Mouse (Mus musculus) thymus, adult 2 months (tissue): ENCODE results near the gene 1700029P11Rik. TPM values are rescaled to one million over a fixed set of nuclear protein-coding genes. Genes with fewer than 3 reads are reported as not detected.
A peak's percentile ranks its signal among the peaks of the same experiment; 100 is the strongest.

Experiments
- DNase-seq: peaks from one replicate; pipeline ENCODE4 v3.0.0; 2021
- H3K27ac ChIP-seq: fragments of 200-500 bp; 2 replicates; pipeline ENCODE4 v1.5.1; 2012; ENCODE audit warnings: low read length, control low read depth; ENCODE audit not compliant: control insufficient read depth, insufficient read depth
- H3K27me3 ChIP-seq: fragments of 200-500 bp; 2 replicates; pipeline ENCODE4 v1.6.1; 2012; ENCODE audit warnings: mild to moderate bottlenecking, low read length, moderate library complexity, mixed read lengths; ENCODE audit not compliant: control insufficient read depth, insufficient read depth
- H3K36me3 ChIP-seq: fragments of 200-500 bp; 2 replicates; pipeline ENCODE4 v1.6.1; 2012; ENCODE audit warnings: mild to moderate bottlenecking, low read length, moderate library complexity; ENCODE audit not compliant: control insufficient read depth, insufficient read depth
- H3K4me1 ChIP-seq: fragments of 200-500 bp; replicated peaks from 2 replicates; pipeline ENCODE4 v1.6.1; 2012; ENCODE audit warnings: low read length; ENCODE audit not compliant: control insufficient read depth, insufficient read depth
- H3K4me3 ChIP-seq: fragments of 200-500 bp; 2 replicates; pipeline ENCODE4 v1.5.1; 2012; ENCODE audit warnings: mild to moderate bottlenecking, low read length, control low read depth, moderate library complexity; ENCODE audit not compliant: control insufficient read depth, insufficient read depth
- CTCF ChIP-seq: fragments of 200-500 bp; IDR thresholded peaks from 2 replicates; pipeline ENCODE4 v1.5.1; 2012; ENCODE audit warnings: mild to moderate bottlenecking, control low read depth, low read length, moderate library complexity, borderline replicate concordance; ENCODE audit not compliant: control insufficient read depth, poor library complexity, insufficient read depth; ENCODE audit errors: extremely low read depth
- POLR2A ChIP-seq: fragments of 200-500 bp; IDR thresholded peaks from 2 replicates; pipeline ENCODE4 v1.6.1; 2012; ENCODE audit warnings: mild to moderate bottlenecking, low read length, control low read depth, moderate library complexity; ENCODE audit not compliant: control insufficient read depth, poor library complexity, insufficient read depth; ENCODE audit errors: extremely low read depth
- WGBS: fragments of 180-500 bp; shearing (Covaris S2); methylation state at CpG from one replicate; pipeline ENCODE4 v1.1.7; 2018; 5-methylcytosine and 5-hydroxymethylcytosine counted together
- polyA plus RNA-seq: library from polyadenylated mRNA; depleted of rRNA; stranded (reverse); fragments of >200 nt; gene quantifications from 2 replicates; pipeline ENCODE4 v1.2.3, GENCODE M21; 2012

1700029P11Rik gene
- polyA plus RNA-seq, 1 experiment = not detected

DNA sequence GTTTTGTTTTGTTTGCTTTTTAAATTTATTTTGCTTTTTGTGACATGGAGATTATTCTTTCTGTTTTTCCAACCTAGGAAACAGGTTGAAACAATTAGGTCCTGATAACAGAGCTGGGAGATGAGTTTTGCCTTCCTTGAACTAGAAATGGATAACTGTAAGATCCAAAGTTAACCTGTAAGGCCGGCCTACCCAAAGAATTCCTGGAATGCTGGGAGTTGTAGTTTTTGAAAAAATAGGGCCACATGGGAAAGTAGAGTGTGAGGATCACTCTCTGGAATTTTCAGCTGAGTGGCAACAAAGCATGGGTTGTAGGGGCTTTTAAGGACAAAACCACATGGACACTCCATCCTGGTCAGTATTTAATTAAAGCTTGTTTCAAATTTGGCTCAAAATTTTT, 1.8 kb downstream of the 1700029P11Rik start:
- no peaks in the 10 kb centered on the region for H3K27me3 ChIP-seq
- no peaks in the 10 kb centered on the region for H3K36me3 ChIP-seq
- no peak for DNase-seq
- H3K27ac ChIP-seq = no peak overlapping the region
- no peaks in the 10 kb centered on the region for H3K4me1 ChIP-seq
- TF ChIP-seq POLR2A = no peak
- no peak for TF ChIP-seq CTCF
- no peak overlapping the region for H3K4me3 ChIP-seq
- WGBS = 91% methylated on average over 1 of the region's 1 CpGs

DNA sequence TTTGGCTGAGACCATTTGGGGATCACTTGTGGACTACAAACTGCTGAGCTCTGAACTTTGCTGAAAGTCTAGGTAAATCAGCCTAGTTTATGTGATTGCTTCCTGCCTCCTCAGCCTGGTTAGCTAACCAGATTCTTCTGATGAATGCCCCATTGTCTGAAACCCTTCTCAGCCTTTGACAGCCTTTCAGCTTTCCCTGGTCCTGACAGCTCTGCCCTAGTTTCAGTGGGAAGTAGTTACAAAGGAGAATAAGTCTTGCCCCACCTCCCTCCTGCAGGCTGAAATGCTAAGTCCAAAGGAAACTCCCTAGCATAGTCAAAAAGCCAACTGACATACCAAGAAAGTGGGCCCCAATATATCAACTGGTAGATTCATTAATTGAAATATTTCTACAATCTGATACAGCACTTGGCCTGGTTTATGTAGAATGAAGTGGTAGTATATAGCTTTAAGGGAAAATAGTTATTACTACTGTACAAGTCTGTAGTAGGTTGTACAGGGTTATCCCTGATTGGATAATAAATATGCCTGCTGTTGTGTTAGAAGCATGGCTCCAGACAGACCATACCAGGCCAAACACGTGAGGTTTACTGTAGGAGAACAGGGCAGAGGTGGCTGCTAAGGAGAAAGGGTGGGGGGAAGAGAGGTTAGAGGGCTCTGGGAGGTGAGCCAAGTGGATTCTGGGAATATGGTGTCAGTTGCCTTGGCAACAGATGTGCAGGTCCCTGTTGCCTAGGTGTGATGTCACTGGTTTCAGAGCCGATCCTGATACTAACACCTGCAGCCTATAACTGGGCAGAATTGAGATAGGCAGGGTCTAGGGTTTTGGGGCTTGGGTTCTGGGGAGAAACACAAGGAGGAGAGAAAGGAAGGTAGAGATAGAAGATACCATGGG, 5.2 kb downstream of the 1700029P11Rik start:
- H3K4me1 ChIP-seq = no peaks in the 10 kb centered on the region
- no peaks in the 10 kb centered on the region for H3K36me3 ChIP-seq
- WGBS = 95% methylated on average over 2 of the region's 2 CpGs
- DNase-seq = no peak
- no peak for TF ChIP-seq CTCF
- no peak for TF ChIP-seq POLR2A
- H3K27me3 ChIP-seq = no peaks in the 10 kb centered on the region
- no peak overlapping the region for H3K27ac ChIP-seq
- H3K4me3 ChIP-seq = no peak overlapping the region

DNA sequence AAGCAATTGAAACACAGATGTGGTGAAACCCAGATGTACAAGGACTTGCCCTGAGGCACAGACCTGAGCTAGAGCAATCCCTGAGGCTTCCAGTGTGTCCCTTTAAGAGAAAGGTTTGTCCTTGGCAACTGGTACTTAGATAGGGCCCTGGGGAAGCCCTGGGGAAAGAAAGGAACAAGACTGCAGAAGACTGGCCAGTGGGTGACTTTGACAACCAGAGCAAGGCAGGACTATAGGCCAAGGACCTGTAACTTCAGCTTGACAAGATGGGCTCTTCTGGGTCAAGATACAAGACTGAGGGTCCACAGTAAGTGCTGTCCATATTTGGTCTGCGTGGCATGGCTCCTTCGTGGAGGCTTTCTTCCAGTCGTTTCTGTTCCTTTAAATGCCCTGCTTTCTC, 7.3 kb downstream of the 1700029P11Rik start, which contains the start of gene Xrcc6:
Xrcc6 (plus strand) TSS at position 190 of the 400 bp plus-strand sequence.
- Histone ChIP-seq H3K36me3 (peaks cover 6% of the 10 kb centered on the region), H3K4me3 (no peak within 1 kb of the TSS), H3K27me3 (no peaks in the 10 kb centered on the region), H3K4me1 (no peaks in the 10 kb centered on the region), H3K27ac (no peak within 1 kb of the TSS)
- TF ChIP-seq POLR2A = no peak
- no peak for TF ChIP-seq CTCF
- no peak for DNase-seq
- WGBS = 95% methylated on average over 3 of the region's 3 CpGs

DNA sequence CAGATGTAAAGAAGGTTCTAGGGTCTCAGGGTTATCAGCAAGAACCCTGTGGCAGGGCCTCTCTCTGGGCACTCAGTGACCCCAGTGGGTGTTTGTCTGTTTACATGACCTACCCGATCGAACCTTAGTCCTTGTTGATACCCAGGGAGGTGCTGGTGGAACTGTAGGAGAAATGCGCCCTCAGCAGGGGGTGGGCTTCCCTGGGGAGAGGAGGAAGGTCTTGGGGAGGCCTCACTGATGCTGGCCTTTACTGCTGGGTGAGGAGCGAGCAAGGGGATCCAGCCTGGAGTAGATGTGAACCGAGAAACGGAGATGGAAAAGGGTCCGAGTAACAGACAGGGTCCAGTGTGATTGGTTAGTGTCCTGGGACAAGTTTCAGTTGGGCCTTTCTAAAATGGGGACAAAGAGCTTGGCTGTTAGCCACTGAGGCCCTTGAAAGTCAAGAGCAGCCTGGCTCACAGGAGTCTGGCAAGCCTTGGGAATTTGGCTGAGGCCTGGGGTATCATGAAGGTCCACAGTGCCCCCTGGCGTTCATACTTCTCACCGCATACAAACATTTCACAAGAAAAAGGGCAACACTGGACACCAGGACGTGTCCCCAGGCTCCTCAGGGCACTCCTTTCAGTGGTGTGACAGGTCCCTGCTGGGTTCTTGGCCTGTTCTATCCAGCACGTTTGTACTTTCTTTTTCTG, 9.2 kb downstream of the 1700029P11Rik start:
- no peak overlapping the region for H3K4me3 ChIP-seq
- H3K27me3 ChIP-seq = no peaks in the 10 kb centered on the region
- TF ChIP-seq POLR2A = no peak
- TF ChIP-seq CTCF = peak; percentile 84; the same call in 1 of the 2 replicates
- no peak overlapping the region for H3K27ac ChIP-seq
- 61% methylated on average over 11 of the region's 11 CpGs for WGBS
- H3K4me1 ChIP-seq = no peaks in the 10 kb centered on the region
- DNase-seq = peak; percentile 56
- H3K36me3 ChIP-seq = peaks cover 25% of the 10 kb centered on the region

DNA sequence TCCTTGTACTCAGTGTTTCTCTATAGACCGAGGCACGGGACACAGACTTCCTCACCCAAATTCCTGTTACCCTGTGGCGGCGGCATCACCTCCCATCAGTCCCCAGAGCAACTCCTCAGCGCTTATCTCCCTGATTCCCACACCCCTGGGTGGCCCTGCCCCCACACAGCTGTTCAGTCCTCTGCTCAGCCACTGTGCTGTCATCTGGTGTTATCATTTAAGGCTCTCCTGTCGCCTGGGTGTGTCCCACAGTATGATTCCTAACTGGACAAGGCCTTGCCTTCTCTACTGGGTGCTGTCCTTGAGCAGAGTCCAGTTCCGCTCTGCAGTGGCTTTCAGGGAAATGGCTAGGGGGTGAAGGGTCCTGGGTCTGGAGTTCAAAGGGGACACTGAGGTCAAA, 10.2 kb downstream of the 1700029P11Rik start:
- H3K27me3 ChIP-seq = no peaks in the 10 kb centered on the region
- H3K36me3 ChIP-seq = peaks cover 35% of the 10 kb centered on the region
- H3K27ac ChIP-seq = no peak overlapping the region
- TF ChIP-seq POLR2A (no peak), CTCF (no peak)
- WGBS = 72% methylated on average over 7 of the region's 7 CpGs
- no peaks in the 10 kb centered on the region for H3K4me1 ChIP-seq
- H3K4me3 ChIP-seq = no peak overlapping the region
- DNase-seq = no peak

DNA sequence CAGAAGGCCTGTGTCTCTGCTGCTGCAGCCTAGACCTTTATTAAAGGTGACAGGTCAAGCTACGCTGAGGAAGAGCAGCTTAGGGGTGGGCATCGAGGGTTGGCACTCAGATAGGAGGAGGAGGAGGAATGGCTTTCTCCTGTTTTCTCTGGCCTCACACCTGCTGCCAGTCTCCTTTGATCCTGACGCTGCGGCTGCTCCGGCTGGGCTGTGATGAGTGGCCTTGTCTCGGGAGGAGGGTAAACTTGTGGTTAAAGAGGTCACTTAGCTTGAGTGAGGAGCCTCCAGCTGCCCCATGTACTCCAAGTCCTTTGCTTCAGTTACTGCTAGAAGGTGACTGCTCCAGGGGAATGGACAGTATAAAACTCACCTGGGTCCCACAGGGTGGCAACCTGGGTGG, 13.7 kb downstream of the 1700029P11Rik start:
- TF ChIP-seq POLR2A (no peak), CTCF (no peak)
- no peak for DNase-seq
- H3K4me3 ChIP-seq = no peak overlapping the region
- no peaks in the 10 kb centered on the region for H3K27me3 ChIP-seq
- no peak overlapping the region for H3K27ac ChIP-seq
- 89% methylated on average over 6 of the region's 6 CpGs for WGBS
- peaks cover 69% of the 10 kb centered on the region for H3K36me3 ChIP-seq
- no peaks in the 10 kb centered on the region for H3K4me1 ChIP-seq

DNA sequence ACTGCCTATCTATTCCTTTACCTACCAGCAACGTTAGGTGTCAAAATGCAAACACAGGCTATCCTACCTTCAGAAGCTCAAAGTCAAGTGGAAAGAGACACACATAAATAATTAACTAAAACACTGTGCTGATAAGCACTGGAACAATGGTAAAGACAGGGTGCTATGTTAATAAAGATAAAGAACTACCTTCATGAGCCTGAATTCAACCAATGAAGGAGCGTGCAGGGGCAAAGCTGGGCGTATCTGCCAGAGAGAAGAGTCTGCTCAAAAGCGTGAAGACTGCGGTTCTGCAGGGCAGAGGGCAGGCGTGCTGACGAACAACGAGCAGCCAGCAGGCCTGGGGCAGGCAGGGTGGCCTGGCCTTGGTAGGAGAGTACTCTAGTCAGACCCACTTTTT, 23.9 kb downstream of the 1700029P11Rik start:
- H3K27me3 ChIP-seq = no peaks in the 10 kb centered on the region
- no peak overlapping the region for H3K4me3 ChIP-seq
- no peak for TF ChIP-seq CTCF
- TF ChIP-seq POLR2A = no peak
- WGBS = 98% methylated on average over 8 of the region's 8 CpGs
- peaks cover 53% of the 10 kb centered on the region for H3K36me3 ChIP-seq
- no peak for DNase-seq
- no peaks in the 10 kb centered on the region; the same call in 1 of the 2 replicates for H3K4me1 ChIP-seq
- H3K27ac ChIP-seq = no peak overlapping the region
